Mouse (Mus musculus) naive thymus-derived CD4-positive, alpha-beta T cell, adult 2 months (primary cell): ENCODE results near the gene Epn3.

Source experiments
- DNase-seq: peaks from one replicate; pipeline ENCODE4 v3.0.0-alpha.2; 2011; ENCODE audit warnings: low read depth

Epn3 gene

DNA sequence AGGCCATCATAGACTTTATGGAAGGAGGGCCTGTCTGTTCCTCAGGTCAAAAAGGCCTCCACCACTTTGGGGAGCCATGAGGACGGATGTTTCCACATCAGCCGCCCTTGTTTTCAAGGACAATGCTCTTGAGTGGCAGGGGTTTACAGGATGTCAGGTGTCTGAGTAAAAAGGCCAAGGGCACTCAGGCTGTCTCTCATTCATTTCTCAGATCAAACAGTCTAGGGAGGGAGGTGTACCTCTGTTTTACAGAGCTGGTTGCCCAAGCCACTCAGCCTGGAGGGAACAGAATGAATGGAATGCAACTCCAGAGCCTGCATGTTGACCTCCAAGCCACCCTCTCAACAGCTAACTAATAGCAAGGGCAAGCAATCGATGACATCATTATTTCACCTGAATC, 4.4 kb downstream of the Epn3 start:
- no peak for DNase-seq

- no peak for DNase-seq
These were observed 8.1 kb downstream of the Epn3 start for GRCm38 (mm10) chr11:94491749-94492099.

DNA sequence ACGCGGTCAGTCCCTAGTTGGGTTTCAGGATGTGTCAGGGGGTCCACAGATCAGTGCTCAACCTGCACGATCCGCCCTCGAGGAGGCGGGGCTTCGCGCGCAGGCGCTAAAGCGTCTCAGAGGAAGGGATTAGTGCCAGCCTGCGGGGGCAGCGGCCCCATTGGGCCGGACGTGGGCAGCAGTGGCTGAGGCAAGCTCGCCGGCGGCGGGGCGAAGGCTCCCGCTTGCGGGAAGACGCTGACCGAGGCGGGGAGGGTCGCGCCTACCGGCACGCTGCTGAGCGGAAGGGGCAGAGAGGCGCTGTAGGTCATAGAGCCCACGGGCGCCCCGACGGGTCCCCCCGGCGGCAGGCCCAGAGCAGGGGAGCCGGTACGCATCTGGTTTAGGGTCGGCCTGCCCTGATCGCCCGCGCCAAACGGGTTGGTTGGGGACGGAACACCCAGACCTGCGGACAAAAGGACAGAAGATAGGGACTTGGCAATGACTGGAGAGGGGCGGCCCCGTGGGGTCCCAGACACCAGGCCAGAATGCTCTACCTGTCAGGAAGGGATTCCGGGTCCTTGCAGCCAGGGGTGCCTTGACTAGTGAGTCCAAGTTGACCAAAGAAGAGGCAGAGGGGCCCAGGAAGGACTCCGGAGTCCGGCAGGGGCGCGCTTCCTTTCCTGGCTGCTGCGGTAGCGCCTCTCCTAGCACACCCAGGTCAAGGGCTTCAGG, 8.6 kb downstream of the Epn3 start:
- DNase-seq = no peak

GRCm38 (mm10) chr11:94489745-94490144, 10.0 kb downstream of the Epn3 start:
- DNase-seq = no peak

DNA sequence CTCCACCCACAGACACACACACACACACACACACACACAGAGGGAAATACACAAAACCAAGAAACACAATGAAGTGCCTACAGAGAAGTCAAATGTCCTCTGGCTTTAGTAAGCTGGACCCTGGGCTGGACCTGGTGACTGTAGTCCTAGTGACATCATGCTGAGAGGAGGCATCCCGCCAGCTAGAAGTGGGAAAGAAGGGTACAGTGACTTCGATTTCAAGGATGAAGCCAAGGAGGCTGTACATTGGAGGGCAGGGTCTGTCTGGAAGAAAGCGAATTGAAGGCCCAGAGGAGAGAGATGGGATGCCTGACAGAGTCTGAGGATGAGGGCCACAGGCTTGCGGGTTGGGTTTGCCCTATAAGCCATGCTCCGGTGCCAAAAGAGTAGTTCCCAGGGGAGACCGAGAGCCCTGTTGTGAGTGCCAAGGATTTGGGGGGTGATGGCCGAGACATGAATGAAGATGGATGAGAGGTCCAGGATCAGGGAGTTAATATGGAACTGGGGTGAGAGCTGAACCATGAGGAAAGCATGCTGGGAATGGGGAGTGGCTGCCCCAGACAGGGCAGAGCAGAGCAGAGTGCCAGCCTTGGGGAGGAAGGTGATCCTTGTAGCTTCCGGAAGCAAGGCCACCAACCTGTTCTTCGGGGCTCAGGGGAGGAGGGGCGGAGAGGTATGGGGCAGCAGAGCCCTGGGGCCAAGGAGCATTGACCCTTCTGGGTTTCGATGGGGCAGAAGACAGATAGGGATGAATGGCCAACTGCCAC, 10.8 kb downstream of the Epn3 start:
- no peak for DNase-seq

DNA sequence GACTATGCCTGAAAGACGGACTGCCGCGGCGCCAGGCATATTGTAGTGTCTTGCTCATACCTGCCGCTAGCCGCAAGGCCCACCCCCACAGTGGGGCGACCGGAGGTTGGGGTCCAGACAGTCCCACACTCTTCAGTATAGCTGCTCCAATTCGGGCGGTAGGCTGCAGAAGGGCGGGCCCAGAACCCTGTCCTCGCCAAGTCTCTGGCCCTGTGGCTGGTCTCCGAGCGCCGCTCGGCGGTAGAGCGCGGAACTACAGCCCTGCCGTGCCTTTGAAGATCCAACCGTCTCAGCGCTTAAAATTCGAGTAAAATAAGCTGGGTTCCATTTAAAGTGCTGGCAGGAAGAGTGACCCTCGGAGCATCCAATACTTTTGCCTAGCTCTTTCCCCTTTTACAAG, 13.8 kb downstream of the Epn3 start, which contains the start of gene Spata20:
Gene Spata20 (minus strand): TSS at position 179 of the 400 bp plus-strand sequence.
- DNase-seq = peak; percentile 69

- no peak for DNase-seq
These were observed 14.6 kb downstream of the Epn3 start for GRCm38 (mm10) chr11:94485223-94485622.

DNA sequence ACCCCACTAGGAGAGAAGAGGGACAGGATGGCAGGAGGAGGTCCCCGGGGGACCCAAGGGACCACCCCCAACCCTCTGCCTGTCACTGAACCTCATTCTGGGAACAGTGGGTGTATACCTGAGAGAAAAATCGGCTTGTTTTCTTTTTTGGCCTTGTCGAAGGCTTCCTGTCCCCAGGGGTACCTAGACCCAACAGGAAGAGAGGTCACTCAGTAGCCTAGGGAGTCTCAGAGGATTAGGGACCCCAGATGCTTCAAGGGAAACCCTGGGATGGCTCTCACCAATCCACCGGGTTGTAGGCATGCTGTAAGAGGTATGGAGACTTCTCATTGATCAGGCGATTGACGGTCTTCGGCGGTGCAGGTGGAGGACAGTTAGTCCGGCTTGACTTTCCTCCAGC, 15.1 kb downstream of the Epn3 start:
- no peak for DNase-seq

- no peak for DNase-seq
These were observed 15.9 kb downstream of the Epn3 start for GRCm38 (mm10) chr11:94483921-94484320.

- DNase-seq = no peak
These were observed 16.3 kb downstream of the Epn3 start for GRCm38 (mm10) chr11:94483436-94483835.

GRCm38 (mm10) chr11:94482738-94483137, 17.0 kb downstream of the Epn3 start:
- DNase-seq = no peak

DNA sequence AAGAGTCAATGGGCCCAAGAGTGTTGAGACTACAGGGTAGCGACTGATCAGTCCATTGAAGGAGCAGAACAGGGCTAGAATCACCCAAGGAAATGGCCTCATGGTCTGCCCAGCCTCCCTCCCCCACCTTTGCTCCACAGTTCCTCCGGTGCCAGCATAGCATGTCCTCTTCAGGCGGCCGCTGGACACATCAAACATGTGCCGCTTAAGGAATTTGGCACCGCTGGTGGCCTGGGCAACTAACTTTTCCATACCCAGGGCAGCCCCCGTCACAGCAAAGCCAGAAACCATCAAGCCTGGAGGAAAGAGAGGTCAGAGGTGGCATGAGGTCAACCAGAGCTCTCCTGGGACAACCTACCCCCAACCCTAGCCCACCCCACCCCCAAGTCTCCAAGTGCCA, 17.8 kb downstream of the Epn3 start:
- no peak for DNase-seq

GRCm38 (mm10) chr11:94480382-94480781, 19.4 kb downstream of the Epn3 start:
- DNase-seq = no peak

GRCm38 (mm10) chr11:94477651-94478050, 22.1 kb downstream of the Epn3 start:
- DNase-seq = no peak

DNA sequence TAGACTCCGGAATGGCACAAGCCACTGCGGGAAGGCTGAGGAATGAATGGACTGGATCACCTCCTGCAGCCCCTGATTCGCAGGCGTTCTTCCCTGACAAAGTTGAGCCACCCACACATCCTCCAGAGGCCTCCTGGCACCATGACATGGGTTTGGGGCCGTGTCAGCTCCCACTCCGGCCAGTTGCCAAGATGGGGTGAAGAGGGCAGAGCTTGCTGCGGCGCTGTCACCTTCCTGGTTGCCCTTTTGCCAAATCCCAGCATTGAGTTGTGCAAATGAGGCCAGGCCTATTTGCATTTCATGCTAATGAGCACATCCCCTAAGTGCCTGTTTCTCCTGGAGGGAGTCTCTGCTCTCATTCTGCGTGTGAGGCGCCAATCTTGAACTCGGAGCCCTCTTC, 24.1 kb downstream of the Epn3 start:
- DNase-seq = no peak

DNA sequence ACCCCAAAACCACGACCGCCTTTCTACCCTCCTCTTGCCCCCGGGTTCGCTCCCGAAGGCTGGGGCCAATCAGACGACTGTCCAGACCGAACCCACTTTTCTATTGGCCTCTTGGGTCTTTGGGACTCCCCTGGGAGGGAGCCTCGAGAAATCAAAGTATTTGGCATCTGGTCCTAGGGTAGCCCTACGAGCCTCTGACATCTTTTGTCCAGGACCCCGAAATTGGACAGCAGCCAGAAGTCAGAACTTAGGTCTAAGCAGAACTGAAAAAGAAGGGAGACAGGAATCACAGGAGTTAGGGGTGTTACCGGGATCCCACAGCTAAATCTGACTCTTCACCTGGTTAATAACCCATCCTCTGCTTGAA, 25.2 kb downstream of the Epn3 start:
- no peak for DNase-seq

GRCm38 (mm10) chr11:94473707-94474543, 25.8 kb downstream of the Epn3 start, which contains the start of gene Cacna1g:
Gene Cacna1g (minus strand): TSS chr11:94474198.
- DNase-seq = peak; percentile 62

- peak; percentile 37 for DNase-seq
These were observed 26.7 kb downstream of the Epn3 start for GRCm38 (mm10) chr11:94472916-94473706.

DNA sequence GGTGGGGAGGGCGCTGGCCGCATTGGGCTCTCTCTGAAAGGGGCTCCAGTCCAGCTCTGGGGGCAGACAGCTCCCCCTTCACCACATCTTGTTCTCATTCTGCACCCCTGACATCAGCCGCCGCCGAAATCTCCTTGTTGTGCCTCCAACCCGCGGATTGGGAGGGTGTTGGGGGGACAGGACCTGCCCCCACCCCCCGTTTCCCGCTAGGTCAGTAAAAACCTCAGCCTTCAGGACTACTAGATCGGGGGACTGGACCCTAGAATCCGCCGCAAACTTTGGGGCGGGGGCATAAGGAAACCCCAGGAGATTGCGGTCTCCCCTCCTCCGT, 27.2 kb downstream of the Epn3 start:
- no peak for DNase-seq

DNA sequence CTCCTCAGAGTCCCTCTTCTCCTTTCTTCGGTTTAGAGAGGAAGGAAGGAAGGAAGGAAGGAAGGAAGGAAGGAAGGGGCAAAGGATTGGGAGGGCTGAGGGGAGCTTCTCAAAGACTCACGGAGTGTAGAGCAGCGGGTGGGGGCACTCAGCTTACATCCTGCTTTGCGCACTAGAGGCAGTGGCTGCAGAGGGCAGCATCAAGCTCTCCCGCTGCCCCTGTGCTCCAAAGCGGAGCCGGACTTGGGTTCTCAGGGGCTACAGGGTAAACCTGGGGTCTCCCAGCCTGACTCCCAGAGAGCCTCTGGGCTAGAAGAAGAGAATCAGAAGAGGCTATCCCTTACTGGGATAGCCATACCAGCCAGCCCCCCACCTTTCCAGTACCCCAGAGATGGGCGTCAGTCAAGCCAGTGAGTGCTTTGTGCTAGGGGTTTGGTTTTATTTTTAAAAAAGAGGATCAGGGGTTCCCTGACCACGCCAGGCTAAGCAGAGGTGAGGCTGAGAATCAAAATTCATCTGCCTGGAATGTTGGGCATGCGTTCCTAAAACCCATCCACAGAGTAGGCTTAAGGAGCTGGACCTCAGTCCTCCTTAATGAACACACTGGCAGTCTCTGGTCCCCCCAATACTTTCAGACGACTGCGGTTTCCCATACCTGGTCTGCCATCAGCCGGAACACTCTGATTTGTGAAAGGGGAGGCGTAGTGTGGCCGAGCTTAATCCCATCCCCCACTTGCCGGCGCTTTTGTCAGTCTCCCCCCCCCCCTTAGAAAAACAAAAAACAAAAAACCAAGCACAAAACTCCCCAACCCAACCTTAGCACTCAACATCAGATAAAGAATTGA, 27.8 kb downstream of the Epn3 start:
- DNase-seq = no peak

DNA sequence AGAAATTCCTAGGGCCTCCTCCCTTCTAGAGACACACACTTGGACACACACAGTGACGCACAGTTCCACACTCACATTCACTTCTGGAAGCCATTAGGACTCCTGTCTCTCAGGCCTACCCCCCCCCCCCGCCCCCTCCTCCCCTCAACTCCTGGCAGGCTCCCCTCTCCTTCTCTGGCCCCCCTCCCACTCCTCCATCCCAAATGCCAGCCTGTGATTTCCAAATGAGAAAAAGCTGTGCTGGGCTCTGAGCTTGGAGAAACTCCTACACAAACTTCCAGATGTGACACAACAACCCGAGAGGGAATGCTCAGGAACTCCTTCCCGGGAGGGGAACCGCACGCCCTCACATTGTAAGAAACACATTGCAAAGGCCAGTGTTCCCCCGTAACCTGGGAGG, 29.4 kb downstream of the Epn3 start:
- no peak for DNase-seq
